Mouse (Mus musculus): Measurements from ENCODE around the gene Slc6a21. TPM values are rescaled to one million over a fixed set of nuclear protein-coding genes. Genes with fewer than 3 reads are reported as not detected.

Gene Slc6a21
- polyA plus RNA-seq, 1 experiment = not detected

DNA sequence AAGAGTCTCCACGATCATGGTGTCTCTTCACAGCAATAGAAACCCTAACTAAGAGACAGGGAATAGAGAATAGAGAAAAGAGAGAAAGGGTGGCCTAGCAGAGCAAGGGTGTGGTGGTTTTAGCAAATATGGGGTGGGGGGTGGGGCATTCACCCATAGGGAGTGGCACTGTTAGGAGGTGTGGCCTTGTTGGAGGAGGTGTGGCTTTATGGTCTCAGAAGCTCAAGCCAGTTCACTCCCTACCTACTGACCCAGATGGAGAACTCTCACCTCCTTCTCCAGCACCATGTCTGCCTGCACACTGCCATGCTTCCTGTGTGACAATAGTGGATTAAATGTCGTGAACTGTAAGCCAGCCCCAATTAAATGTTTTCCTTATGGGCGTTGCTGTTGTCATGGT is 20.2 kb downstream of the Slc6a21 start:
- TF ChIP-seq POLR2A (IDR thresholded peaks at IDR 0.05; ENCODE audit: borderline replicate concordance, insufficient read depth, low read length) (no peak), CTCF (IDR thresholded peaks at IDR 0.05; ENCODE audit: borderline replicate concordance, insufficient read depth, low read depth, low read length) (no peak)
- DNase-seq = no peak
- Histone ChIP-seq H3K27ac (ENCODE audit: insufficient read depth, low read length) (no peak overlapping the region), H3K4me1 (ENCODE audit: control insufficient read depth, insufficient read depth, low read length) (no peaks in the 10 kb centered on the region), H3K27me3 (ENCODE audit: control insufficient read depth, insufficient read depth, low read length) (no peaks in the 10 kb centered on the region), H3K4me3 (replicated peaks; ENCODE audit: insufficient read depth, low read depth, low read length) (no peak overlapping the region)
- whole genome bisulfite sequencing = 69% methylated on average over 3 of the region's 3 CpGs

- DNase-seq = peak; percentile 38 to 52
- H3K4me1 ChIP-seq (ENCODE audit: control insufficient read depth, insufficient read depth, low read length) = no peaks in the 10 kb centered on the region
- no peak overlapping the region for H3K4me3 ChIP-seq (replicated peaks; ENCODE audit: insufficient read depth, low read depth, low read length)
- 11% methylated on average over 5 of the region's 5 CpGs for WGBS
- TF ChIP-seq CTCF (IDR thresholded peaks at IDR 0.05; ENCODE audit: borderline replicate concordance, insufficient read depth, low read depth, low read length) (peak; percentile 80), POLR2A (IDR thresholded peaks at IDR 0.05; ENCODE audit: borderline replicate concordance, insufficient read depth, low read length) (no peak)
- H3K27ac ChIP-seq (ENCODE audit: insufficient read depth, low read length) = no peak overlapping the region
- no peaks in the 10 kb centered on the region for H3K27me3 ChIP-seq (ENCODE audit: control insufficient read depth, insufficient read depth, low read length)
Measured at GRCm38 (mm10) chr7:45299752-45300151, 22.4 kb downstream of the Slc6a21 start.

DNA sequence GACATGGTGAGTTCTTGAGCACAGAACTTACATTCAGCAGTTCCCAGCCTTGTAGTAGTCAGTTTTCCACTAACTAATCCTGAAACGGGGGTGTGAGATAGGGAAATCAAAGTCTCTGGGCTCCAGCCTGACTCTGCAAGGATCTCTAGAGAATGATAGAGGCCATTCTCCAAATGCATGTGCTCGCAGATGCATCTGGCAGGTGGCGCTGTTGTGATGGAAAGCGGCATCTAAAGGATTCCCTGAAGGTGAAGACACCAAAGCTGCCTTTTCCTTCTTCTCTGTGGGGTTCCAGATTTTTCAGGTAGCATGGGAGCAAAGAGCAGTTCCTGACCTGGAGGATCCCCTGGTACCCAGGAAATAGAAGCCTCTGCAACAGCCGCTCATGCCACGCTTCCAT is 23.0 kb downstream of the Slc6a21 start:
- peak; percentile 74 to 79 for DNase-seq
- Histone ChIP-seq H3K4me3 (replicated peaks; ENCODE audit: insufficient read depth, low read depth, low read length) (no peak overlapping the region), H3K4me1 (ENCODE audit: control insufficient read depth, insufficient read depth, low read length) (no peaks in the 10 kb centered on the region), H3K27ac (ENCODE audit: insufficient read depth, low read length) (no peak overlapping the region), H3K27me3 (ENCODE audit: control insufficient read depth, insufficient read depth, low read length) (no peaks in the 10 kb centered on the region)
- TF ChIP-seq POLR2A (IDR thresholded peaks at IDR 0.05; ENCODE audit: borderline replicate concordance, insufficient read depth, low read length) (no peak), CTCF (IDR thresholded peaks at IDR 0.05; ENCODE audit: borderline replicate concordance, insufficient read depth, low read depth, low read length) (peak; percentile 71; the same call in 1 of the 2 replicates)
- WGBS = 9% methylated on average over 6 of the region's 6 CpGs

DNA sequence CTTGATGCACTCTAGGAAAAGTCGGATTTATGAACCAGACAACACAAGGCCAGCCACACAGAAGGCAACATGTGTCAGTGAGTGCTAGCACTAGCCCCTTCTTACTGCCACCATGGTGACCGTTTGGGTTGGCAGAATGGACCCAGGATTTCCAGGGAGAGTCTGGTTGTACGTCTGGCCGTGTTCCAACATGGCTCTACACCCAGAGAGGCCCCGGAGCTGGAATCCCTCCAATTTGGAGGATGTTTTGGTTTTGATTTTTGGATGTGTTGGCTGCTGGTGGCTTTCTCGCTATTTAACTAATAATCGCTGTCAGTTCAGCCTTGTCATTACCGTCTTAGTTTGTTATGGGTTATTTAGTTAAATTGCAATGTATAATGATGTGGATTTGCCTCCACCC is 25.3 kb downstream of the Slc6a21 start:
- H3K4me3 ChIP-seq (replicated peaks; ENCODE audit: insufficient read depth, low read depth, low read length) = no peak overlapping the region
- H3K27me3 ChIP-seq (ENCODE audit: control insufficient read depth, insufficient read depth, low read length) = no peaks in the 10 kb centered on the region
- no peaks in the 10 kb centered on the region for H3K4me1 ChIP-seq (ENCODE audit: control insufficient read depth, insufficient read depth, low read length)
- TF ChIP-seq POLR2A (IDR thresholded peaks at IDR 0.05; ENCODE audit: borderline replicate concordance, insufficient read depth, low read length) = no peak
- no peak for TF ChIP-seq CTCF (IDR thresholded peaks at IDR 0.05; ENCODE audit: borderline replicate concordance, insufficient read depth, low read depth, low read length)
- 22% methylated on average over 8 of the region's 8 CpGs for WGBS
- no peak for DNase-seq
- no peak overlapping the region for H3K27ac ChIP-seq (ENCODE audit: insufficient read depth, low read length)

GRCm38 (mm10) chr7:45304869-45305268 is 27.6 kb downstream of the Slc6a21 start:
- TF ChIP-seq CTCF (IDR thresholded peaks at IDR 0.05; ENCODE audit: borderline replicate concordance, insufficient read depth, low read depth, low read length) = no peak
- TF ChIP-seq POLR2A (IDR thresholded peaks at IDR 0.05; ENCODE audit: borderline replicate concordance, insufficient read depth, low read length) = no peak
- peak overlapping the region; percentile 52 for H3K4me3 ChIP-seq (replicated peaks; ENCODE audit: insufficient read depth, low read depth, low read length)
- H3K27me3 ChIP-seq (ENCODE audit: control insufficient read depth, insufficient read depth, low read length) = no peaks in the 10 kb centered on the region
- H3K4me1 ChIP-seq (ENCODE audit: control insufficient read depth, insufficient read depth, low read length) = no peaks in the 10 kb centered on the region
- H3K27ac ChIP-seq (ENCODE audit: insufficient read depth, low read length) = no peak overlapping the region
- DNase-seq = peak in 1 of 2 experiments; percentile 29
- 19% methylated on average over 13 of the region's 13 CpGs for WGBS

DNA sequence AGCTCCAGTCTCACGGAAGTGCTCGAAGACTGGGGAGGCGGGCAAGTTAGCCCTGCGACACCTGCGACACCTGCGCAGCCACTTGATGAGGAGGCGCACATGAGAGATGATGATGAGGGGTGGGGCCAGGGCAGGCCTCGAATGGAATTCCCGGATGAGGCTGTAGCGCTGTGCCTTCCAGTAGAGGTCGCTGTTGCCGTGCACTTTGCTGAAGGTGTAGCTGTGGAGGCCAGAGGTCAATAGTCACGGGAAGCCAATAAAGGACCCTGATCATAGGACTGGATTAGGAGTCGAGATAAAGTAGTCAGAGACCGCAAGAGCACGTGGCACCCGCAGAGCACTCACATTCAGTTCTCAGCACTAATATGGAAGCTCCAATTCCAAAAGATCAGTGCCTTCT is 28.0 kb downstream of the Slc6a21 start:
- no peaks in the 10 kb centered on the region for H3K27me3 ChIP-seq (ENCODE audit: control insufficient read depth, insufficient read depth, low read length)
- TF ChIP-seq POLR2A (IDR thresholded peaks at IDR 0.05; ENCODE audit: borderline replicate concordance, insufficient read depth, low read length) = no peak
- peak; percentile 85 for TF ChIP-seq CTCF (IDR thresholded peaks at IDR 0.05; ENCODE audit: borderline replicate concordance, insufficient read depth, low read depth, low read length)
- H3K4me3 ChIP-seq (replicated peaks; ENCODE audit: insufficient read depth, low read depth, low read length) = peak overlapping the region; percentile 52
- peak; percentile 81 to 86 for DNase-seq
- no peaks in the 10 kb centered on the region for H3K4me1 ChIP-seq (ENCODE audit: control insufficient read depth, insufficient read depth, low read length)
- WGBS = 9% methylated on average over 17 of the region's 17 CpGs
- no peak overlapping the region for H3K27ac ChIP-seq (ENCODE audit: insufficient read depth, low read length)

GRCm38 (mm10) chr7:45308551-45309240 is 31.4 kb downstream of the Slc6a21 start:
- 73% methylated on average over 15 of the region's 15 CpGs for WGBS
- TF ChIP-seq POLR2A (IDR thresholded peaks at IDR 0.05; ENCODE audit: borderline replicate concordance, insufficient read depth, low read length) (no peak), CTCF (IDR thresholded peaks at IDR 0.05; ENCODE audit: borderline replicate concordance, insufficient read depth, low read depth, low read length) (no peak)
- DNase-seq = no peak

GRCm38 (mm10) chr7:45309455-45309854 is 32.1 kb downstream of the Slc6a21 start:
- Histone ChIP-seq H3K27me3 (ENCODE audit: control insufficient read depth, insufficient read depth, low read length) (no peaks in the 10 kb centered on the region), H3K4me1 (ENCODE audit: control insufficient read depth, insufficient read depth, low read length) (no peaks in the 10 kb centered on the region), H3K4me3 (replicated peaks; ENCODE audit: insufficient read depth, low read depth, low read length) (no peak overlapping the region), H3K27ac (ENCODE audit: insufficient read depth, low read length) (no peak overlapping the region)
- TF ChIP-seq POLR2A (IDR thresholded peaks at IDR 0.05; ENCODE audit: borderline replicate concordance, insufficient read depth, low read length) (no peak), CTCF (IDR thresholded peaks at IDR 0.05; ENCODE audit: borderline replicate concordance, insufficient read depth, low read depth, low read length) (peak; percentile 81)
- whole genome bisulfite sequencing = 11% methylated on average over 9 of the region's 9 CpGs
- peak; percentile 56 to 59 for DNase-seq

More at GRCm38 (mm10) chr7:45308551-45309240, 31.4 kb downstream of the Slc6a21 start:
- H3K27ac ChIP-seq (ENCODE audit: insufficient read depth, low read length) = no peak overlapping the region
- H3K4me3 ChIP-seq (replicated peaks; ENCODE audit: insufficient read depth, low read depth, low read length) = no peak overlapping the region
- no peaks in the 10 kb centered on the region for H3K27me3 ChIP-seq (ENCODE audit: control insufficient read depth, insufficient read depth, low read length)
- H3K4me1 ChIP-seq (ENCODE audit: control insufficient read depth, insufficient read depth, low read length) = no peaks in the 10 kb centered on the region

Data from cerebellum, adult 2 months (tissue).